15 mouse cellular contexts compared by ENCODE assay signal in genomic region chr15:9954941-9955340, GRCm38 (mm10).
ATAC-seq and TF ChIP-seq lines count a peak whose summit lies in the region.
"Had no signal": no experiment of that assay in that cellular context is flagged by ENCODE, and none has a peak within 500 bp of the region (broad histone marks: within the 10 kb centered on the region; RNA-seq: fewer than 3 reads in every experiment).

No protein-coding gene starts in this region.

- WGBS in midbrain, embryonic 16.5 days, result 80% methylated on average over 2 of the region's 2 CpGs

- H3K27ac ChIP-seq in bone marrow macrophage, adult 2 months (ENCODE audit: insufficient read depth, low read depth, low read length), result peak overlapping the region; percentile 36
- H3K27ac ChIP-seq in midbrain, embryonic 16.5 days (ENCODE audit: low read length), result no peak overlapping the region
- H3K27ac ChIP-seq: embryonic facial prominence, embryonic 13.5 days; embryonic facial prominence, embryonic 15.5 days; forebrain, embryonic 13.5 days; forebrain, embryonic 15.5 days had no signal

- no peak overlapping the region for H3K9ac ChIP-seq in midbrain, embryonic 16.5 days (ENCODE audit: low read depth, low read length)
- H3K9ac ChIP-seq: embryonic facial prominence, embryonic 13.5 days; embryonic facial prominence, embryonic 15.5 days; forebrain, embryonic 13.5 days; forebrain, embryonic 15.5 days; forebrain, postnatal 0 days had no signal

- H3K36me3 ChIP-seq in midbrain, embryonic 16.5 days (ENCODE audit: control insufficient read depth, insufficient read depth, low read length), result no peaks in the 10 kb centered on the region
- H3K36me3 ChIP-seq: embryonic facial prominence, embryonic 13.5 days; embryonic facial prominence, embryonic 15.5 days; forebrain, embryonic 15.5 days; G1E had no signal

- no peaks in the 10 kb centered on the region; the same call in 1 of the 2 replicates for H3K9me3 ChIP-seq in midbrain, embryonic 16.5 days (replicated peaks; ENCODE audit: control insufficient read depth, low read length, poor library complexity, severe bottlenecking)
- H3K9me3 ChIP-seq: embryonic facial prominence, embryonic 13.5 days; embryonic facial prominence, embryonic 15.5 days; forebrain, embryonic 13.5 days; forebrain, embryonic 15.5 days; G1E had no signal

- no peak overlapping the region for H3K4me3 ChIP-seq in bone marrow macrophage, adult 2 months (ENCODE audit: insufficient read depth, low read length)
- no peak overlapping the region for H3K4me3 ChIP-seq in midbrain, embryonic 16.5 days (ENCODE audit: low read depth, low read length)
- H3K4me3 ChIP-seq: embryonic facial prominence, embryonic 13.5 days; embryonic facial prominence, embryonic 15.5 days; forebrain, embryonic 13.5 days; forebrain, embryonic 15.5 days had no signal

- ATAC-seq in granulocyte monocyte progenitor cell, adult 5-6 weeks (replicated peaks; ENCODE audit: poor library complexity, severe bottlenecking), result peak; percentile 76
- peak; percentile 50; the same call in 1 of the 2 replicates for ATAC-seq in megakaryocyte progenitor cell, adult 5-6 weeks (replicated peaks; ENCODE audit: poor library complexity)
- no peak for ATAC-seq in erythroblast, adult 5-6 weeks (replicated peaks; ENCODE audit: low FRiP score, poor library complexity, severe bottlenecking)
- ATAC-seq in midbrain, embryonic 16.5 days, result no peak
- ATAC-seq: activated CD4-positive, CD25-positive, alpha-beta regulatory T cell, adult 4 months; CD4-positive, CD25-positive, alpha-beta regulatory T cell, adult 4 months; forebrain, embryonic 13.5 days; forebrain, embryonic 15.5 days; forebrain, postnatal 0 days; Patski had no signal

- TF ChIP-seq CTCF in bone marrow macrophage, adult 2 months (IDR thresholded peaks at IDR 0.05; ENCODE audit: low read depth, low read length), result no peak

- H3K4me2 ChIP-seq in midbrain, embryonic 16.5 days (ENCODE audit: low read length), result no peak overlapping the region
- H3K4me2 ChIP-seq: embryonic facial prominence, embryonic 13.5 days; embryonic facial prominence, embryonic 15.5 days; forebrain, embryonic 13.5 days; forebrain, embryonic 15.5 days had no signal

- no peak for TF ChIP-seq POLR2A in bone marrow macrophage, adult 2 months (IDR thresholded peaks at IDR 0.05; ENCODE audit: borderline replicate concordance, low read depth, low read length)

- no peaks in the 10 kb centered on the region for H3K27me3 ChIP-seq in midbrain, embryonic 16.5 days (ENCODE audit: control insufficient read depth, insufficient read depth, low read depth, low read length)
- H3K27me3 ChIP-seq: CH12.LX; embryonic facial prominence, embryonic 13.5 days; embryonic facial prominence, embryonic 15.5 days; forebrain, embryonic 13.5 days; forebrain, embryonic 15.5 days had no signal

- peaks cover 7% of the 10 kb centered on the region for H3K4me1 ChIP-seq in bone marrow macrophage, adult 2 months (ENCODE audit: control insufficient read depth, insufficient read depth, low read length)
- no peaks in the 10 kb centered on the region for H3K4me1 ChIP-seq in midbrain, embryonic 16.5 days (ENCODE audit: control insufficient read depth, insufficient read depth, low read length)
- H3K4me1 ChIP-seq: embryonic facial prominence, embryonic 13.5 days; embryonic facial prominence, embryonic 15.5 days; forebrain, embryonic 13.5 days; forebrain, embryonic 15.5 days had no signal

Comparison
In these comparisons a context has a peak if more than half of its experiments do, and no peak if none do; other contexts are left out.
1. ATAC-seq: peak in granulocyte monocyte progenitor cell, adult 5-6 weeks (single experiment) and megakaryocyte progenitor cell, adult 5-6 weeks (single experiment); none in erythroblast, adult 5-6 weeks (single experiment) and midbrain, embryonic 16.5 days (single experiment).